Mouse (Mus musculus): ENCODE data around the gene Tmem132d. TPM values are rescaled to one million over a fixed set of nuclear protein-coding genes. Genes with fewer than 3 reads are reported as not detected.

The Tmem132d gene
- polyA plus RNA-seq, 1 experiment = not detected

DNA sequence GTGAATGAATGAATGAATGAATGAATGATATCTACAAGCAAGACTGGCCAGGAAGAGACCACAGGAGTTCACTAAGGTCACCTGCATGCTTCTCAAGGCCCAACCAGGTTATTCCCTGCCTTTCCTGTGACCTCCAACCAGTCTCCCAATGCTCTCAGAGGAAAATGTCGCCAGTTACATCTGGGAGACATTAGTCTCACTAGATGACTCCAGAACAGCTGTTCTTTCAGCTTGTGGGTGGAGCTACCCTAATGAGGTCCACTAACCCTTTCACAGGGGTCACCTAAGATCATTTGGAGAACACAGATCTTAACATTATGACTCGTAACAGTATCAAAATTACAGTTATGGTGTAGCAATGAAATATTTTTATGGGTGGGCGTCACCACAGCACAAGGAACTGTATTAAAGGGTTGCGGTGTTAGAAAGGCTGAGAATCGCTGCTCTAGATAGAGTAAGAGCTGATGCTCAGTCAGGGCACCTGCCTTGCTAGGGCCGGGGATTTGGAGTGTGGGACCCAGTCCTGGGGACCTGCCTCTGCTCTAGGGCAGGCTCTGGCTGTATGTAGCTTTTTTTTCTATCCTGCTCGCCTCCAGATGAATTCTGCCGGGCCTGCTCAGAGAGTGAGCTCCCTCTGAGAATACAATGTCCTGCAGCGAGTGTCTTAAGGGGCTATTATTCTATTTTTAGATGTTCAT is 196.1 kb downstream of the Tmem132d start:
- H3K27ac ChIP-seq (ENCODE audit: insufficient read depth, low read depth, low read length) = no peak overlapping the region
- no peak for DNase-seq
- no peak overlapping the region for H3K4me3 ChIP-seq (ENCODE audit: insufficient read depth, low read depth, low read length)
- no peaks in the 10 kb centered on the region for H3K27me3 ChIP-seq (replicated peaks; ENCODE audit: control insufficient read depth, insufficient read depth, low read length)
- no peaks in the 10 kb centered on the region for H3K4me1 ChIP-seq (ENCODE audit: control insufficient read depth, insufficient read depth, low read length)
- 67% methylated on average over 9 of the region's 9 CpGs for WGBS
- TF ChIP-seq CTCF (conservative IDR thresholded peaks at IDR 0.05; ENCODE audit: insufficient read depth, insufficient read length, low read depth, low read length) (no peak), POLR2A (IDR thresholded peaks at IDR 0.05; ENCODE audit: low read depth, low read length) (no peak)
- no peaks in the 10 kb centered on the region for H3K36me3 ChIP-seq (ENCODE audit: control insufficient read depth, insufficient read depth, low read length)

DNA sequence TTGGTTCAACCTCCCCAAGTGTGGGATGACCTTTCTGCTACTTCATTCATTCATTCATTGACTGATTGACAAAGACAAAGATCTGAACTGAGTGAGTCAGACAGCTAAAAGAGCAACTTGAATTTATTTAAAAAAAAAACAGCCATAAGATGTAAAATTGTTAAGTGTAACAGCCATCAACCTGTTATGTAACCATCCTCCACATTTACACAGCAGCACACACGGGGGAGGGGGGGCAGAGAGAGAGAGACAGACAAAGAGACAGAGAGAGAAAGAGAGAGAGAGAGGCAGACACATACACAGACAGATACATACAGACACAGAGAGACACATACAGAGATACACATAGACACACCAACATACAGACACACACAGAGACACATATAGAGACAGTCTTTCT is 197.3 kb downstream of the Tmem132d start:
- Histone ChIP-seq H3K4me1 (ENCODE audit: control insufficient read depth, insufficient read depth, low read length) (no peaks in the 10 kb centered on the region), H3K36me3 (ENCODE audit: control insufficient read depth, insufficient read depth, low read length) (no peaks in the 10 kb centered on the region), H3K27me3 (replicated peaks; ENCODE audit: control insufficient read depth, insufficient read depth, low read length) (no peaks in the 10 kb centered on the region), H3K4me3 (ENCODE audit: insufficient read depth, low read depth, low read length) (no peak overlapping the region), H3K27ac (ENCODE audit: insufficient read depth, low read depth, low read length) (no peak overlapping the region)
- 62% methylated on average over 1 of the region's 1 CpGs for WGBS
- no peak for DNase-seq
- TF ChIP-seq CTCF (conservative IDR thresholded peaks at IDR 0.05; ENCODE audit: insufficient read depth, insufficient read length, low read depth, low read length) = no peak
- TF ChIP-seq POLR2A (IDR thresholded peaks at IDR 0.05; ENCODE audit: low read depth, low read length) = no peak

DNA sequence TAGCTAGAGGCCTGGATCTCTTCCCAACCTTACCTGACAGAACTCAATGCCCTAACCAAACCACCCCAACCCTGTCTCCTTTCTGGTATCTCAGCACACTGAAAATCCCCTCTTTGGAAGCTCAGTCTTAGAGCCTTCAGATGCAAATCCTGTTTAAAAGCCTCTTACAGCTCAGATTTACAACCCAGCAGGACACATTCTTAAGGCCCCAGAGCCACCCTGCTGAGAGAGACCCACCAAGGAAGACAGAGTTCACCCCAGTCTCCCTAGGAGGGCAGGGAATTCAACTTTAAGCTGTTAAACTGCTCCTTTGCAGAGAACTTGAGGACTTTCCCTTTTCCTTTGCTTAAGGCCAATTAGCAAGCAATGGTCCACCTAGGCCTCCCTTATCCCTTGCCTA is 199.8 kb downstream of the Tmem132d start:
- no peaks in the 10 kb centered on the region for H3K36me3 ChIP-seq (ENCODE audit: control insufficient read depth, insufficient read depth, low read length)
- TF ChIP-seq CTCF (conservative IDR thresholded peaks at IDR 0.05; ENCODE audit: insufficient read depth, insufficient read length, low read depth, low read length) (no peak), POLR2A (IDR thresholded peaks at IDR 0.05; ENCODE audit: low read depth, low read length) (no peak)
- H3K4me3 ChIP-seq (ENCODE audit: insufficient read depth, low read depth, low read length) = no peak overlapping the region
- no peak overlapping the region for H3K27ac ChIP-seq (ENCODE audit: insufficient read depth, low read depth, low read length)
- H3K27me3 ChIP-seq (replicated peaks; ENCODE audit: control insufficient read depth, insufficient read depth, low read length) = no peaks in the 10 kb centered on the region
- no peak for DNase-seq
- no peaks in the 10 kb centered on the region for H3K4me1 ChIP-seq (ENCODE audit: control insufficient read depth, insufficient read depth, low read length)

DNA sequence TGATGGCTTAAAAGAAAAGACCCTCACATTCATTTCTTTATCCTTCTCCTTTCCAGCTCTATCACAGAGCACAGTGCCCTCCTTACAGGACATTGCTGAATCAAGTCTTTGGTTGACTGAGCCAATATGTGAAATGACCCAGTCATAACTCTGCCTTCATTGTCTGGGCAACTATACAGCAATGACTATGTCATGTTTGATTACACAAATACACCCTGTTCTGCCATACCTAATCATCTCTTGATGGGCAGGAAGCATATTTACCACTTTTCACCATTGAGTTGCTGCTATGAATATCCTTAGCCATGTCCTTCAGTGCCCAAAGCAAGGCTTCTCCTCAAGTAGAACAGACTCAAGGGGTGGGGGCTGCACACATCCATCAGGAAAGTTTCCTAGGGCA is 214.6 kb downstream of the Tmem132d start:
- no peak for DNase-seq
- Histone ChIP-seq H3K27ac (ENCODE audit: insufficient read depth, low read depth, low read length) (no peak overlapping the region), H3K27me3 (replicated peaks; ENCODE audit: control insufficient read depth, insufficient read depth, low read length) (no peaks in the 10 kb centered on the region), H3K36me3 (ENCODE audit: control insufficient read depth, insufficient read depth, low read length) (no peaks in the 10 kb centered on the region), H3K4me3 (ENCODE audit: insufficient read depth, low read depth, low read length) (no peak overlapping the region), H3K4me1 (ENCODE audit: control insufficient read depth, insufficient read depth, low read length) (no peaks in the 10 kb centered on the region)
- no peak for TF ChIP-seq POLR2A (IDR thresholded peaks at IDR 0.05; ENCODE audit: low read depth, low read length)
- TF ChIP-seq CTCF (conservative IDR thresholded peaks at IDR 0.05; ENCODE audit: insufficient read depth, insufficient read length, low read depth, low read length) = no peak

DNA sequence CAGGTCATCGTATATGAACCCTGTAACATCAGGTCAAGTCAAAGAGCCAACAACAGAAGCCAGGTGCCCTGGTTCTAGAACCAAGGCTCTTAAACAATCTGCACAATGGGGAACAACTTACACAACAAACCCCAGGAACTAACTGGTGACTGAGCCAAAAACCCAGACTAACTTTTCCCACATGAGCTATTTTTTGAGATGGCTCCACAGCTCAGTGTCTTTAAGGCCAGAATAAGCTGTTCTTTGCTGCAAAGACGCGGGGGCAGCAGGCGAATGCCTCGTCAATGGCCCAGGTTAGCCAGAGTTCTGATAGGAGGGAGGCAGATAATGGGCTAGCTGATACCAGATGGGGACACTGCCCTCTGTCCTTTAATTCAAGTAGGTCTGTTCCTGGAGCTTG is 221.8 kb downstream of the Tmem132d start:
- Histone ChIP-seq H3K36me3 (ENCODE audit: control insufficient read depth, insufficient read depth, low read length) (no peaks in the 10 kb centered on the region), H3K27me3 (replicated peaks; ENCODE audit: control insufficient read depth, insufficient read depth, low read length) (no peaks in the 10 kb centered on the region), H3K4me1 (ENCODE audit: control insufficient read depth, insufficient read depth, low read length) (no peaks in the 10 kb centered on the region), H3K4me3 (ENCODE audit: insufficient read depth, low read depth, low read length) (no peak overlapping the region), H3K27ac (ENCODE audit: insufficient read depth, low read depth, low read length) (no peak overlapping the region)
- WGBS = 85% methylated on average over 5 of the region's 5 CpGs
- DNase-seq = no peak
- no peak for TF ChIP-seq CTCF (conservative IDR thresholded peaks at IDR 0.05; ENCODE audit: insufficient read depth, insufficient read length, low read depth, low read length)
- no peak for TF ChIP-seq POLR2A (IDR thresholded peaks at IDR 0.05; ENCODE audit: low read depth, low read length)

DNA sequence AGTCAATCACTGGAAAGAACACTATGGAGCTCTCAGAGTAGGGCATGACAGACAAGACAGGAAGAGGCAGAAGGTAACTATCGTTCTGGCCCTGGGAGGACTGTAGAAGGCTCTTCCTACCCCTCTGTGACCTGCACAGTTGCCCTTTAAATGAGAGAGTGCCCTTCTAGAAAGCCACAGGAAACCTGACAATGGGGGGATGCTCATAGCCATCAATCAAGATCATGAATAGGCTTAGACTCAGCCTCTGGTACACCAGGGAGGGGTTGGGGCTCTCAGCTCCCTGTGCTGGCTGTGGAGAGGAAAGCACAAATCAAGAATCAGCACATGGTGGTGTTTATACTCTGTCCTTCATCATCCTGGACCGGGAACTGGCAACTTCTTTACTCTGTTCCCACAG is 227.2 kb downstream of the Tmem132d start:
- DNase-seq = no peak
- TF ChIP-seq CTCF (conservative IDR thresholded peaks at IDR 0.05; ENCODE audit: insufficient read depth, insufficient read length, low read depth, low read length) (no peak), POLR2A (IDR thresholded peaks at IDR 0.05; ENCODE audit: low read depth, low read length) (no peak)
- no peak overlapping the region for H3K27ac ChIP-seq (ENCODE audit: insufficient read depth, low read depth, low read length)
- no peaks in the 10 kb centered on the region for H3K27me3 ChIP-seq (replicated peaks; ENCODE audit: control insufficient read depth, insufficient read depth, low read length)
- H3K4me3 ChIP-seq (ENCODE audit: insufficient read depth, low read depth, low read length) = no peak overlapping the region
- H3K36me3 ChIP-seq (ENCODE audit: control insufficient read depth, insufficient read depth, low read length) = no peaks in the 10 kb centered on the region
- 9% methylated on average over 2 of the region's 2 CpGs for WGBS
- no peaks in the 10 kb centered on the region for H3K4me1 ChIP-seq (ENCODE audit: control insufficient read depth, insufficient read depth, low read length)

DNA sequence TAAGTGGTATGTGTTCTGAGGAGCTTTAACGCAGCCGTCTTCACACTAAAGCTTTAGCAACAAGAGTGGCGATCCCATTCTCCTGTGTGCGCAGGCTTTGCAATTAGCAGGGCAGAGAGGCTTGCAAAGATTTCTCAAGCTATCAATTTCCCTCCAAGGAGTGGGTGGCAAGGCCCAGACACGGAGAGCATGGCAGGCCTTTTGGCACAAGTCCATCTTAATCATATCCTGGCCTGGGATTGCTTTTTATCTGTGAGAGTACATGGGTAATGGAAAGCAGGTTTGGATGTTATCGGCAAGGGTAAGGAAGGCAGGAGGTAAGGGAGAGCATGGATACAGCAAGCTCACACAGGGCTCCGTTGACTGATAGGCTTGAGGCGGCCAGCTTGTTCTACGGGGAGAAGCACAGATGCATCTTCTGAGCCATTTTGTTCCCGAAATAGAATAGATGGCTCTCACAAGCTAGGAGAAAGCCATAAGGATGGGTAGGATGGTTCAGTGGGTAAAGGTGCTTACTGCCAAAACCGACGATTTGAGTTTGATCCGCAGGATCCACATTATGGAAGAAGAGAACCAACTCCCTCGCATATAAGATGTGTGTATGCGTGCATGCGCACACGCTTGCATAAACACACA is 228.1 kb downstream of the Tmem132d start:
- H3K27me3 ChIP-seq (replicated peaks; ENCODE audit: control insufficient read depth, insufficient read depth, low read length) = no peaks in the 10 kb centered on the region
- H3K27ac ChIP-seq (ENCODE audit: insufficient read depth, low read depth, low read length) = no peak overlapping the region
- no peak for DNase-seq
- H3K4me3 ChIP-seq (ENCODE audit: insufficient read depth, low read depth, low read length) = no peak overlapping the region
- H3K36me3 ChIP-seq (ENCODE audit: control insufficient read depth, insufficient read depth, low read length) = no peaks in the 10 kb centered on the region
- no peak for TF ChIP-seq CTCF (conservative IDR thresholded peaks at IDR 0.05; ENCODE audit: insufficient read depth, insufficient read length, low read depth, low read length)
- TF ChIP-seq POLR2A (IDR thresholded peaks at IDR 0.05; ENCODE audit: low read depth, low read length) = no peak
- 80% methylated on average over 17 of the region's 17 CpGs for WGBS
- no peaks in the 10 kb centered on the region for H3K4me1 ChIP-seq (ENCODE audit: control insufficient read depth, insufficient read depth, low read length)
